Mouse (Mus musculus) small intestine, adult 2 months (tissue): ENCODE results near the gene Zp2.

Experiments used
- CTCF ChIP-seq: fragments of 200-500 bp; IDR thresholded peaks from 2 replicates; pipeline ENCODE4 v1.5.1; 2012; ENCODE audit warnings: low read depth, mild to moderate bottlenecking, control low read depth, inconsistent platforms, low read length, moderate library complexity, mixed read lengths; ENCODE audit not compliant: insufficient replicate concordance, insufficient read length; ENCODE audit errors: extremely low read depth
- POLR2A ChIP-seq: fragments of 200-500 bp; IDR thresholded peaks from 2 replicates; pipeline ENCODE4 v1.6.1; 2012; ENCODE audit warnings: low read depth, mild to moderate bottlenecking, control low read depth, inconsistent platforms, low read length, moderate library complexity

DNA sequence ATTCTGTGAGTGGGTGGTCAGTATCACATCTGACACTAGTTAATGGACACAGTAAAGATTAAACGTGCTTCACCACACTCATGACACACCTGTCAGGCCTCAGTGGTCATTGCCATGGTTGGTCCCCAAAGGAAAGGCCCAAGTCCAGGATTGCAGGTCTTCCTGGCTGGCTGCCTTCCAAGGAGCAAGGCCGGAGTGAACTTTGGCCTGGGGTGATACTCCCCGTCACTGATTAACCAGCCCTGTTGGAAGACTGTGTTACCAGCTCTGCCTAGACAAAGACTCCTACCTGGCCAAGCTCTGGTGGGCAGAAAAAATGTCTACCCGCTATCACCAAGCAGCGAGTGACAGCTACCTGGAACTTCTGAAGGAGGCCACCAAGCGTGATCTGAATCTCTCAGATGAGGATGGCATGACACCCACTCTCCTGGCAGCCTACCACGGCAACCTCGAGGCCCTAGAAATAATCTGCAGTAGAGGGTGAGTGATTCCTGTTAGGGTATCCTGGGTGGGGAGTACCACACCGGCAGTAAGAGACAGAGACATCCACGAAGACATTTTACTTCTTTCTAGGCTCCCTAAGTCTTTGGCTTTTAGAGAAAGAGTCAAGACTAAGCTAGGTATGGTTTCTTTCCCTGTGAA lies 28.6 kb upstream of the Zp2 start, which contains the start of gene Anks4b:
- peak; percentile 83; the same call in 1 of the 2 replicates for TF ChIP-seq POLR2A
- TF ChIP-seq CTCF = no peak
